Mouse (Mus musculus) intestine, embryonic 14.5 days (tissue): ENCODE measurements around the gene Ptpn13. TPM values are rescaled to one million over a fixed set of nuclear protein-coding genes. Genes with fewer than 3 reads are reported as not detected.
A peak's percentile ranks its signal among the peaks of the same experiment; 100 is the strongest.

ENCODE experiments used
- ATAC-seq: fragments of 200-750 bp; cut with Nextera tagmentation; replicated peaks from 2 replicates; pipeline ENCODE4 v1.8.0; 2017; ENCODE audit warnings: low read depth, moderate number of reproducible peaks, moderate TSS enrichment, moderate library complexity; ENCODE audit not compliant: low FRiP score, low TSS enrichment
- DNase-seq: peaks from one replicate; pipeline ENCODE4 v3.0.0-alpha.2; 2018; ENCODE audit warnings: low spot score
- H3K27ac ChIP-seq: fragments of 300-500 bp; sonication (generic); 2 replicates; pipeline ENCODE4 v1.5.1; 2014; ENCODE audit warnings: low read depth, mild to moderate bottlenecking, control low read depth
- H3K27me3 ChIP-seq: fragments of 300-500 bp; sonication (generic); replicated peaks from 2 replicates; pipeline ENCODE4 v1.6.1; 2014; ENCODE audit warnings: low read length, control low read depth; ENCODE audit not compliant: control insufficient read depth, insufficient read depth
- H3K36me3 ChIP-seq: fragments of 300-500 bp; sonication (generic); 2 replicates; pipeline ENCODE4 v1.6.1; 2014; ENCODE audit warnings: low read length, control low read depth; ENCODE audit not compliant: control insufficient read depth, insufficient read depth
- H3K4me1 ChIP-seq: fragments of 300-500 bp; sonication (generic); replicated peaks from 2 replicates; pipeline ENCODE4 v1.6.1; 2014; ENCODE audit warnings: low read length, control low read depth, mixed read lengths; ENCODE audit not compliant: control insufficient read depth, insufficient read depth
- H3K4me2 ChIP-seq: fragments of 300-500 bp; sonication (generic); 2 replicates; pipeline ENCODE4 v1.6.1; 2014; ENCODE audit warnings: low read length
- H3K4me3 ChIP-seq: fragments of 300-500 bp; sonication (generic); 2 replicates; pipeline ENCODE4 v1.5.1; 2014; ENCODE audit warnings: low read depth, low read length, control low read depth, mixed read lengths
- H3K9ac ChIP-seq: fragments of 300-500 bp; sonication (generic); 2 replicates; pipeline ENCODE4 v1.6.1; 2014; ENCODE audit warnings: mild to moderate bottlenecking, low read length
- H3K9me3 ChIP-seq: fragments of 300-500 bp; sonication (generic); 2 replicates; pipeline ENCODE4 v1.6.1; 2016; ENCODE audit warnings: low read length, control low read depth; ENCODE audit not compliant: control insufficient read depth
- WGBS: fragments of 180-500 bp; shearing (Covaris S2); extraction: QIAGEN DNeasy Blood & Tissue Kit; methylation state at CpG from one replicate; pipeline ENCODE4 v1.1.7; 2014; 5-methylcytosine and 5-hydroxymethylcytosine counted together
- polyA plus RNA-seq: library from polyadenylated mRNA; unstranded; fragments of >200 nt; fragmentation: Nextera tagmentation; extraction: Ambion mirVana; gene quantifications from 2 replicates; pipeline ENCODE4 v1.2.1, GENCODE M21; 2014

Ptpn13 gene
- polyA plus RNA-seq, 1 experiment from 2014 or later = 10.1 TPM

DNA sequence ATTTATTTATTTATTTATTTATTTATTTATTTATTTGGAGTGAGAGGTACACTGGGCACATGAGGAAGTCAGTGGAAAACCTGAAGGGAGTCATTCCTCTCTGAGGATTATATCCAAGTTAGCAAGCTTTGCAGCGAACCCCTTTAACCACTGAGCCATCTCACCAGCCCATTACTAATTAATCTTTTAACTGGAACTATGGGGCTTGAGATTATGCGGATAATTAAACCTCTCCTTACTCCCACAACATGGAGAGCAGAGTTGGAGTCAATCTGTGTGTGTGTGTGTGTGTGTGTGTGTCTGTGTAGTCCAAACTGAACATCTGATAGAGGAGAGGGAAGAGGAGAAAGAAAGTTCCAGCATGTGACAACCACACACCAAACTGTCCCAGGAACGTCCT lies 10.4 kb upstream of the Ptpn13 start:
- WGBS = 74% methylated on average over 3 of the region's 3 CpGs
- Histone ChIP-seq H3K27ac (no peak overlapping the region), H3K9ac (no peak overlapping the region), H3K4me3 (no peak overlapping the region), H3K9me3 (no peaks in the 10 kb centered on the region), H3K4me1 (0 out of 2 replicates have a peak, but pooled peaks cover 3% of the 10 kb centered on the region), H3K36me3 (no peaks in the 10 kb centered on the region), H3K4me2 (no peak overlapping the region), H3K27me3 (no peaks in the 10 kb centered on the region)
- DNase-seq (no peak), ATAC-seq (no peak)

DNA sequence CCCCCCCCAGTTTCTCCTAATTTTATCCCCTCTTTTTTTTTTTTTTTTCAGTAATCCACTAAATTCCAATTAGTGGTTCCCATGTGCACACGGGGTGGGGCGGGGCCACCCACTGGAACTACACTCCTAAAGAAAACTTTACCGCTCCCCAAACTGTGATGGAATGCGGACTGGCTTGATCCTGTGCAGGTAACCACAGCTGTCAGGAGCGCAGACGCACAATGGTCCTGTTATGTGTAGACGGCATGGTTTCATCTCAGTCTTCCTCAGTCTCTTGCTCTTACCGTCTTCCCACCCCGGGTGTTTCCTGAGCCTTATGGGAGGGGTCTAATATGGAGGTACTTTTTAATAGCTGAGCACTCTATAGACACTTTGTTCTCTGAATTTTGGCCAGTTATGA lies 7.0 kb upstream of the Ptpn13 start:
- no peak for DNase-seq
- no peak overlapping the region for H3K9ac ChIP-seq
- 68% methylated on average over 9 of the region's 9 CpGs for WGBS
- no peak for ATAC-seq
- no peaks in the 10 kb centered on the region for H3K27me3 ChIP-seq
- no peaks in the 10 kb centered on the region for H3K36me3 ChIP-seq
- peaks cover 9% of the 10 kb centered on the region for H3K4me1 ChIP-seq
- H3K4me3 ChIP-seq = no peak overlapping the region
- H3K4me2 ChIP-seq = no peak overlapping the region
- H3K9me3 ChIP-seq = no peaks in the 10 kb centered on the region
- no peak overlapping the region for H3K27ac ChIP-seq

- H3K4me1 ChIP-seq = peaks cover 14% of the 10 kb centered on the region
- no peaks in the 10 kb centered on the region for H3K36me3 ChIP-seq
- H3K4me3 ChIP-seq = no peak overlapping the region
- H3K9me3 ChIP-seq = no peaks in the 10 kb centered on the region
- WGBS = 67% methylated on average over 3 of the region's 3 CpGs
- H3K9ac ChIP-seq = no peak overlapping the region
- H3K27ac ChIP-seq = no peak overlapping the region
- ATAC-seq (no peak), DNase-seq (no peak)
- H3K27me3 ChIP-seq = no peaks in the 10 kb centered on the region
- H3K4me2 ChIP-seq = no peak overlapping the region
Observed at GRCm38 (mm10) chr5:103418886-103419285, 6.1 kb upstream of the Ptpn13 start.

DNA sequence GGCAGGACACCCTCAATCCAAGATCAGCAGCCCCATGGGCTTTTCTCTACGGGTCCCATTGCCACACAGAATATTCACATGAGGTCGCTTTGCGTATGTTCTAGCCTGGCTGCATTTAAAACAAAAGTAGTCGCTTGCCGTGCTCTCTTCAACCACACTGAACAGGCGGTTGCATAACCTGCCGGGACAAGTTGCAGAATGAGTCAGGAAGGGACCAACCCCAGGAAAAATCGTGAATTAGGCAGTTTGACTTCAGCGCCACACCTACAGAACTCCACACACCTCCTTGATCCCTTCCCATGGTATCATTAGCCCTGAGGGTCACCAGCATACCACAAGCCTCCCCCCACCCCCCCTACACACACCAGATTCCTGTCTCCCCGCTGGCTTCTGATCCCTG lies 4.4 kb upstream of the Ptpn13 start:
- Histone ChIP-seq H3K27ac (no peak overlapping the region), H3K36me3 (no peaks in the 10 kb centered on the region), H3K27me3 (no peaks in the 10 kb centered on the region), H3K4me1 (peaks cover 18% of the 10 kb centered on the region), H3K4me2 (no peak overlapping the region), H3K9me3 (no peaks in the 10 kb centered on the region), H3K9ac (no peak overlapping the region), H3K4me3 (no peak overlapping the region)
- DNase-seq = peak; percentile 54
- 50% methylated on average over 10 of the region's 10 CpGs for WGBS
- no peak for ATAC-seq

DNA sequence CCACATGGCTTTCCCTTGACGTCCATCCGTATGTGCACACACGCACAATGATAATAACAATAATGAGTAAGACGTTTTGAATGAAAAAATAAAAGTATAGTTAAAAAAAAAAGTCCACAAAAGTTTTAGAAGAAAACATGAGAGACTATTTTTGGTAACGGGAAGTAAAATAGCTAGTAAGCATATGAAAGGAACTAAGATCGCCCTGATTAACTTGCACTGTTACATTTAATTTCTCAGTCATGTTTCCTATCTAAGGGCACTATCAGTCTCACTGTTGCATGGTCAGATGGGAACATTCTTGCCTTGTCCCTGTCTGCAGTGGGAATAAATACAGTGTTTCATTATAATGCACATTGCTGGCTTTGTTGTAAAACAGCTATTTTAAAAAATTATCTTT lies 2.4 kb upstream of the Ptpn13 start:
- WGBS = 81% methylated on average over 6 of the region's 6 CpGs
- H3K4me1 ChIP-seq = peaks cover 22% of the 10 kb centered on the region
- ATAC-seq (no peak), DNase-seq (no peak)
- no peak overlapping the region for H3K4me2 ChIP-seq
- no peak overlapping the region for H3K9ac ChIP-seq
- no peaks in the 10 kb centered on the region for H3K36me3 ChIP-seq
- no peaks in the 10 kb centered on the region for H3K9me3 ChIP-seq
- no peaks in the 10 kb centered on the region for H3K27me3 ChIP-seq
- no peak overlapping the region for H3K27ac ChIP-seq
- H3K4me3 ChIP-seq = no peak overlapping the region

- peak overlapping the region; percentile 77; the same call in 1 of the 2 replicates for H3K4me2 ChIP-seq
- no peaks in the 10 kb centered on the region for H3K36me3 ChIP-seq
- DNase-seq (peak; percentile 65), ATAC-seq (no peak)
- 0 out of 2 replicates have a peak overlapping the region, but pooled peaks have one; percentile 6 for H3K27ac ChIP-seq
- no peak overlapping the region for H3K9ac ChIP-seq
- H3K4me1 ChIP-seq = peaks cover 22% of the 10 kb centered on the region
- 23% methylated on average over 6 of the region's 6 CpGs for WGBS
- H3K9me3 ChIP-seq = no peaks in the 10 kb centered on the region
- H3K27me3 ChIP-seq = no peaks in the 10 kb centered on the region
- no peak overlapping the region for H3K4me3 ChIP-seq
Observed at GRCm38 (mm10) chr5:103423305-103423926, 1.6 kb upstream of the Ptpn13 start.

- 18% methylated on average over 5 of the region's 5 CpGs for WGBS
- DNase-seq = no peak
- Histone ChIP-seq H3K4me1 (peaks cover 22% of the 10 kb centered on the region), H3K4me2 (peak overlapping the region; percentile 77), H3K9ac (no peak overlapping the region), H3K27ac (peak overlapping the region; percentile 6; the same call in 1 of the 2 replicates), H3K27me3 (no peaks in the 10 kb centered on the region), H3K36me3 (no peaks in the 10 kb centered on the region), H3K9me3 (no peaks in the 10 kb centered on the region), H3K4me3 (peak overlapping the region; percentile 91)
- no peak for ATAC-seq
Observed at GRCm38 (mm10) chr5:103423927-103424315, 1.1 kb upstream of the Ptpn13 start.

- no peaks in the 10 kb centered on the region for H3K36me3 ChIP-seq
- peak overlapping the region; percentile 77 for H3K4me2 ChIP-seq
- H3K27ac ChIP-seq = peak overlapping the region; percentile 74
- peak overlapping the region; percentile 91 for H3K4me3 ChIP-seq
- WGBS = under 1% methylated on average over 57 of the region's 67 CpGs
- DNase-seq = peak; percentile 81
- peak; percentile 62 for ATAC-seq
- H3K27me3 ChIP-seq = no peaks in the 10 kb centered on the region
- peak overlapping the region; percentile 74 for H3K9ac ChIP-seq
- H3K4me1 ChIP-seq = peaks cover 19% of the 10 kb centered on the region
- H3K9me3 ChIP-seq = no peaks in the 10 kb centered on the region
Observed at GRCm38 (mm10) chr5:103425363-103426031, 505 bp downstream of the Ptpn13 start.

- peak overlapping the region; percentile 74; the same call in 1 of the 2 replicates for H3K9ac ChIP-seq
- 15% methylated on average over 9 of the region's 9 CpGs for WGBS
- ATAC-seq = no peak
- no peak for DNase-seq
- H3K27ac ChIP-seq = no peak overlapping the region
- peaks cover 16% of the 10 kb centered on the region for H3K4me1 ChIP-seq
- peak overlapping the region; percentile 91 for H3K4me3 ChIP-seq
- H3K36me3 ChIP-seq = no peaks in the 10 kb centered on the region
- H3K4me2 ChIP-seq = peak overlapping the region; percentile 77
- H3K27me3 ChIP-seq = no peaks in the 10 kb centered on the region
- H3K9me3 ChIP-seq = no peaks in the 10 kb centered on the region
Observed at GRCm38 (mm10) chr5:103426250-103426649, 1.3 kb downstream of the Ptpn13 start.
